Mouse (Mus musculus) heart, embryonic 13.5 days (tissue): ENCODE measurements around the gene Ndufa11. TPM values are rescaled to one million over a fixed set of nuclear protein-coding genes. Genes with fewer than 3 reads are reported as not detected.

Source experiments
- ATAC-seq: fragments of 200-750 bp; cut with Nextera tagmentation; 2 replicates; pipeline ENCODE4 v1.8.0; 2017; ENCODE audit warnings: moderate TSS enrichment; ENCODE audit not compliant: insufficient number of reproducible peaks, low FRiP score, low TSS enrichment; ENCODE audit errors: extremely low read depth
- H3K27ac ChIP-seq: fragments of 300-500 bp; sonication (generic); replicated peaks from 2 replicates; pipeline ENCODE4 v1.5.1; 2015; ENCODE audit warnings: moderate library complexity, mild to moderate bottlenecking, inconsistent platforms
- H3K27me3 ChIP-seq: fragments of 300-500 bp; sonication (generic); replicated peaks from 2 replicates; pipeline ENCODE4 v1.6.1; 2015; ENCODE audit warnings: mild to moderate bottlenecking, inconsistent platforms
- H3K36me3 ChIP-seq: fragments of 300-500 bp; sonication (generic); 2 replicates; pipeline ENCODE4 v1.6.1; 2015; ENCODE audit warnings: mild to moderate bottlenecking, inconsistent platforms
- H3K4me1 ChIP-seq: fragments of 300-500 bp; sonication (generic); 2 replicates; pipeline ENCODE4 v1.6.1; 2015; ENCODE audit warnings: inconsistent platforms
- H3K4me2 ChIP-seq: fragments of 300-500 bp; sonication (generic); 2 replicates; pipeline ENCODE4 v1.6.1; 2015; ENCODE audit warnings: inconsistent platforms, mild to moderate bottlenecking, moderate library complexity
- H3K4me3 ChIP-seq: fragments of 300-500 bp; sonication (generic); 2 replicates; pipeline ENCODE4 v1.5.1; 2015; ENCODE audit warnings: moderate library complexity, mild to moderate bottlenecking, inconsistent platforms
- H3K9ac ChIP-seq: fragments of 300-500 bp; sonication (generic); 2 replicates; pipeline ENCODE4 v1.6.1; 2015; ENCODE audit warnings: inconsistent platforms, mild to moderate bottlenecking, moderate library complexity
- H3K9me3 ChIP-seq: fragments of 300-500 bp; sonication (generic); 2 replicates; pipeline ENCODE4 v1.6.1; 2016; ENCODE audit warnings: inconsistent platforms
- WGBS: fragments of 180-500 bp; shearing (Covaris S2); methylation state at CpG from one replicate; pipeline ENCODE4 v1.1.7; 2015; ENCODE audit warnings: mixed read lengths; 5-methylcytosine and 5-hydroxymethylcytosine counted together
- polyA plus RNA-seq: library from polyadenylated mRNA; unstranded; fragments of >200 nt; fragmentation: Nextera tagmentation; extraction: Ambion mirVana; gene quantifications from 2 replicates; pipeline ENCODE4 v1.2.1, GENCODE M21; 2015

The Ndufa11 gene
- polyA plus RNA-seq, 1 experiment from 2014 or later = 783 TPM

GRCm38 (mm10) chr17:56688045-56688444 is 29.5 kb upstream of the Ndufa11 start:
- Histone ChIP-seq H3K9ac (no peak overlapping the region), H3K4me2 (no peak overlapping the region)

GRCm38 (mm10) chr17:56688689-56689088 is 28.9 kb upstream of the Ndufa11 start:
- peaks cover 64% of the 10 kb centered on the region for H3K4me1 ChIP-seq
- H3K27me3 ChIP-seq = no peaks in the 10 kb centered on the region
- no peak overlapping the region for H3K4me2 ChIP-seq
- 83% methylated on average over 2 of the region's 2 CpGs for WGBS
- H3K4me3 ChIP-seq = no peak overlapping the region
- H3K36me3 ChIP-seq = peaks cover 89% of the 10 kb centered on the region
- H3K27ac ChIP-seq = no peak overlapping the region
- no peak for ATAC-seq
- no peak overlapping the region for H3K9ac ChIP-seq
- no peaks in the 10 kb centered on the region for H3K9me3 ChIP-seq

More at GRCm38 (mm10) chr17:56688045-56688444, 29.5 kb upstream of the Ndufa11 start:
- H3K27ac ChIP-seq = no peak overlapping the region
- ATAC-seq = no peak
- H3K4me1 ChIP-seq = peaks cover 61% of the 10 kb centered on the region
- H3K27me3 ChIP-seq = no peaks in the 10 kb centered on the region
- H3K9me3 ChIP-seq = no peaks in the 10 kb centered on the region
- no peak overlapping the region for H3K4me3 ChIP-seq
- peaks cover 87% of the 10 kb centered on the region for H3K36me3 ChIP-seq

- Histone ChIP-seq H3K27ac (peak overlapping the region; percentile 56), H3K27me3 (no peaks in the 10 kb centered on the region), H3K4me3 (no peak overlapping the region), H3K36me3 (peaks cover 94% of the 10 kb centered on the region), H3K4me2 (peak overlapping the region; percentile 8), H3K4me1 (peaks cover 44% of the 10 kb centered on the region), H3K9ac (0 out of 2 replicates have a peak overlapping the region, but pooled peaks have one; percentile 44), H3K9me3 (no peaks in the 10 kb centered on the region)
- ATAC-seq = no peak
- 61% methylated on average over 1 of the region's 1 CpGs for WGBS
Observed at GRCm38 (mm10) chr17:56693395-56693794, 24.2 kb upstream of the Ndufa11 start.

GRCm38 (mm10) chr17:56693851-56694310 is 23.7 kb upstream of the Ndufa11 start:
- H3K36me3 ChIP-seq = peaks cover 94% of the 10 kb centered on the region
- H3K4me1 ChIP-seq = peaks cover 43% of the 10 kb centered on the region

GRCm38 (mm10) chr17:56700451-56700850 is 17.1 kb upstream of the Ndufa11 start:
- H3K4me2 ChIP-seq = no peak overlapping the region
- H3K27me3 ChIP-seq = no peaks in the 10 kb centered on the region
- H3K9me3 ChIP-seq = no peaks in the 10 kb centered on the region
- H3K27ac ChIP-seq = no peak overlapping the region
- 73% methylated on average over 2 of the region's 2 CpGs for WGBS
- peaks cover 1% of the 10 kb centered on the region; the same call in 1 of the 2 replicates for H3K4me1 ChIP-seq
- no peak overlapping the region for H3K9ac ChIP-seq
- H3K4me3 ChIP-seq = no peak overlapping the region
- no peak for ATAC-seq
- peaks cover 98% of the 10 kb centered on the region for H3K36me3 ChIP-seq

More at GRCm38 (mm10) chr17:56693851-56694310, 23.7 kb upstream of the Ndufa11 start:
- ATAC-seq = 0 out of 2 replicates have a peak, but pooled peaks have one; percentile 10
- no peak overlapping the region for H3K4me3 ChIP-seq
- no peak overlapping the region for H3K9ac ChIP-seq
- peak overlapping the region; percentile 56; the same call in 1 of the 2 replicates for H3K27ac ChIP-seq
- H3K9me3 ChIP-seq = no peaks in the 10 kb centered on the region
- peak overlapping the region; percentile 8 for H3K4me2 ChIP-seq
- H3K27me3 ChIP-seq = no peaks in the 10 kb centered on the region
- 36% methylated on average over 6 of the region's 6 CpGs for WGBS

GRCm38 (mm10) chr17:56703038-56703437 is 14.5 kb upstream of the Ndufa11 start:
- no peaks in the 10 kb centered on the region for H3K27me3 ChIP-seq
- no peak overlapping the region for H3K4me2 ChIP-seq
- no peak overlapping the region for H3K9ac ChIP-seq
- H3K36me3 ChIP-seq = peaks cover 98% of the 10 kb centered on the region
- H3K9me3 ChIP-seq = no peaks in the 10 kb centered on the region
- ATAC-seq = no peak
- no peak overlapping the region for H3K4me3 ChIP-seq
- no peaks in the 10 kb centered on the region for H3K4me1 ChIP-seq
- H3K27ac ChIP-seq = peak overlapping the region; percentile 45
- WGBS = 64% methylated on average over 4 of the region's 4 CpGs

- Histone ChIP-seq H3K4me2 (no peak overlapping the region), H3K27ac (no peak overlapping the region), H3K36me3 (peaks cover 98% of the 10 kb centered on the region), H3K4me1 (no peaks in the 10 kb centered on the region), H3K27me3 (no peaks in the 10 kb centered on the region), H3K9me3 (no peaks in the 10 kb centered on the region), H3K9ac (no peak overlapping the region), H3K4me3 (no peak overlapping the region)
- ATAC-seq = no peak
- WGBS = 96% methylated on average over 1 of the region's 1 CpGs
Observed at GRCm38 (mm10) chr17:56706515-56706914, 11.1 kb upstream of the Ndufa11 start.

GRCm38 (mm10) chr17:56708692-56709091 is 8.9 kb upstream of the Ndufa11 start:
- Histone ChIP-seq H3K27ac (no peak overlapping the region), H3K36me3 (peaks cover 97% of the 10 kb centered on the region), H3K9me3 (no peaks in the 10 kb centered on the region), H3K4me3 (no peak overlapping the region), H3K27me3 (no peaks in the 10 kb centered on the region), H3K4me1 (no peaks in the 10 kb centered on the region), H3K9ac (no peak overlapping the region), H3K4me2 (no peak overlapping the region)
- ATAC-seq = no peak
- WGBS = 83% methylated on average over 4 of the region's 4 CpGs

- Histone ChIP-seq H3K9me3 (no peaks in the 10 kb centered on the region), H3K4me2 (no peak overlapping the region), H3K27me3 (no peaks in the 10 kb centered on the region), H3K4me3 (no peak overlapping the region), H3K9ac (no peak overlapping the region), H3K27ac (no peak overlapping the region), H3K36me3 (peaks cover 87% of the 10 kb centered on the region), H3K4me1 (peaks cover 8% of the 10 kb centered on the region; the same call in 1 of the 2 replicates)
- ATAC-seq = no peak
- 90% methylated on average over 3 of the region's 3 CpGs for WGBS
Observed at GRCm38 (mm10) chr17:56709708-56710107, 7.9 kb upstream of the Ndufa11 start.

- no peaks in the 10 kb centered on the region for H3K27me3 ChIP-seq
- no peak overlapping the region for H3K27ac ChIP-seq
- peaks cover 42% of the 10 kb centered on the region for H3K4me1 ChIP-seq
- H3K9ac ChIP-seq = peak overlapping the region; percentile 89
- ATAC-seq = no peak
- H3K9me3 ChIP-seq = no peaks in the 10 kb centered on the region
- WGBS = 53% methylated on average over 11 of the region's 11 CpGs
- H3K4me2 ChIP-seq = peak overlapping the region; percentile 87
- peaks cover 32% of the 10 kb centered on the region for H3K36me3 ChIP-seq
- peak overlapping the region; percentile 71 for H3K4me3 ChIP-seq
Observed at GRCm38 (mm10) chr17:56715360-56715759, 2.2 kb upstream of the Ndufa11 start.

- Histone ChIP-seq H3K27me3 (no peaks in the 10 kb centered on the region), H3K4me3 (peak overlapping the region; percentile 71), H3K27ac (peak overlapping the region; percentile 77), H3K4me2 (peak overlapping the region; percentile 87), H3K36me3 (peaks cover 30% of the 10 kb centered on the region), H3K4me1 (peaks cover 42% of the 10 kb centered on the region), H3K9me3 (no peaks in the 10 kb centered on the region), H3K9ac (peak overlapping the region; percentile 89)
- WGBS = 27% methylated on average over 22 of the region's 22 CpGs
- ATAC-seq = no peak
Observed at GRCm38 (mm10) chr17:56715914-56716654, 1.5 kb upstream of the Ndufa11 start.
